Mouse (Mus musculus) CH12.LX (cell line): ENCODE results near the gene Fuk.

Source experiments
- NELFE ChIP-seq: IDR thresholded peaks from 2 replicates; pipeline ENCODE4 v1.6.1; 2011; ENCODE audit warnings: low read depth, low read length, improper control_type of control experiment
- POLR2A ChIP-seq: IDR thresholded peaks from 2 replicates; pipeline ENCODE4 v1.6.1; 2011; ENCODE audit warnings: low read depth, mild to moderate bottlenecking, improper control_type of control experiment, low read length
- SMC3 ChIP-seq: IDR thresholded peaks from 2 replicates; pipeline ENCODE4 v1.6.1; 2011; ENCODE audit warnings: low read depth, low read length, improper control_type of control experiment
- TCF12 ChIP-seq: IDR thresholded peaks from 2 replicates; pipeline ENCODE4 v1.6.1; 2014; ENCODE audit warnings: low read depth, mild to moderate bottlenecking, inconsistent platforms, low read length, improper control_type of control experiment
- USF1 ChIP-seq: IDR thresholded peaks from 2 replicates; pipeline ENCODE4 v1.6.1; 2014; ENCODE audit warnings: low read depth, mild to moderate bottlenecking, inconsistent platforms, low read length, improper control_type of control experiment
- ZMIZ1 ChIP-seq: IDR thresholded peaks from 2 replicates; pipeline ENCODE4 v1.6.1; 2012; ENCODE audit warnings: low read depth, mild to moderate bottlenecking, inconsistent platforms, low read length, improper control_type of control experiment
- ZNF384 ChIP-seq: IDR thresholded peaks from 2 replicates; pipeline ENCODE4 v1.6.1; 2012; ENCODE audit warnings: low read depth, low read length, improper control_type of control experiment, inconsistent platforms

DNA sequence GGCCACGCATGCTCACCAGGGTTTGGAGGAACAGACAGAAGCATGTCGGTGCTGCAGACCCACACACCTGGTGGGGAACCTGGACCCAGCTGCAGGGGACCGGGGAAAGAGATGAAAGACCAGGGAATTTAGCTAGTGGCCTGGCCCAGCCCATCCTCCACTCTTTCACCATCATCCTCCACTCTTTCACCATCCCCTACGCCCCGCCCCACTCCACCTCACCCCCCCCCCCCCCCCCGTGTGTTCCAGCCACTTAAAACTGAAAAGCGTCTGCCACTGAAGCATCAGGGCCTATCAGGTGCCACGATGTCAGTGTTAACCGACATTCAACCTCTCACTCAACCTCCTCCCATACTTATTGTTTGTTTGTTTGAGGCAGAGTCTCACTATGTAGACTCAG, 7.0 kb downstream of the Fuk start:
- no peak for TF ChIP-seq ZMIZ1
- no peak for TF ChIP-seq TCF12
- TF ChIP-seq POLR2A = no peak
- TF ChIP-seq ZNF384 = no peak
- TF ChIP-seq NELFE = no peak
- no peak for TF ChIP-seq USF1
- TF ChIP-seq SMC3 = no peak
